Mouse (Mus musculus) liver, adult 2 months (tissue): Measurements from ENCODE around the gene Slc25a22.

Experiments
- CTCF ChIP-seq: fragments of 200-500 bp; IDR thresholded peaks from 2 replicates; pipeline ENCODE4 v1.5.1; 2011; ENCODE audit warnings: low read depth, low read length, control low read depth
- POLR2A ChIP-seq: fragments of 200-500 bp; IDR thresholded peaks from 2 replicates; pipeline ENCODE4 v1.6.1; 2011; ENCODE audit warnings: low read length, control low read depth; ENCODE audit not compliant: insufficient read depth; ENCODE audit errors: extremely low read depth

GRCm38 (mm10) chr7:141428701-141429100 is 9.0 kb downstream of the Slc25a22 start:
- TF ChIP-seq CTCF (no peak), POLR2A (no peak)
